Mouse (Mus musculus) forebrain, embryonic 16.5 days (tissue): ENCODE measurements around the gene Btbd8. TPM values are rescaled to one million over a fixed set of nuclear protein-coding genes. Genes with fewer than 3 reads are reported as not detected.

Experiments used
- ATAC-seq: fragments of 200-750 bp; cut with Nextera tagmentation; 2 replicates; pipeline ENCODE4 v1.8.0; 2017; ENCODE audit warnings: mild to moderate bottlenecking, moderate library complexity
- H3K27ac ChIP-seq: fragments of 300-500 bp; sonication (generic); 2 replicates; pipeline ENCODE4 v1.5.1; 2014; ENCODE audit warnings: low read length, control low read depth
- H3K27me3 ChIP-seq: fragments of 300-500 bp; sonication (generic); replicated peaks from 2 replicates; pipeline ENCODE4 v1.6.1; 2014; ENCODE audit warnings: low read length; ENCODE audit not compliant: control insufficient read depth, insufficient read depth
- H3K36me3 ChIP-seq: fragments of 300-500 bp; sonication (generic); 2 replicates; pipeline ENCODE4 v1.6.1; 2014; ENCODE audit not compliant: control insufficient read depth, insufficient read depth
- H3K4me1 ChIP-seq: fragments of 300-500 bp; sonication (generic); replicated peaks from 2 replicates; pipeline ENCODE4 v1.6.1; 2014; ENCODE audit warnings: low read length; ENCODE audit not compliant: control insufficient read depth, insufficient read depth
- H3K4me2 ChIP-seq: fragments of 300-500 bp; sonication (generic); 2 replicates; pipeline ENCODE4 v1.6.1; 2014; ENCODE audit warnings: mild to moderate bottlenecking, low read length, control low read depth
- H3K4me3 ChIP-seq: fragments of 300-500 bp; sonication (generic); replicated peaks from 2 replicates; pipeline ENCODE4 v1.5.1; 2014; ENCODE audit warnings: mild to moderate bottlenecking, low read length, control low read depth
- H3K9ac ChIP-seq: fragments of 300-500 bp; sonication (generic); replicated peaks from 2 replicates; pipeline ENCODE4 v1.6.1; 2014; ENCODE audit warnings: low read depth, low read length, control low read depth
- H3K9me3 ChIP-seq: fragments of 300-500 bp; sonication (generic); 2 replicates; pipeline ENCODE4 v1.6.1; 2016; ENCODE audit warnings: low read length; ENCODE audit not compliant: control insufficient read depth
- WGBS: fragments of 180-500 bp; shearing (Covaris S2); extraction: QIAGEN DNeasy Blood & Tissue Kit; methylation state at CpG from one replicate; pipeline ENCODE4 v1.1.7; 2014; 5-methylcytosine and 5-hydroxymethylcytosine counted together
- polyA plus RNA-seq: library from polyadenylated mRNA; unstranded; fragments of >200 nt; fragmentation: Nextera tagmentation; extraction: Ambion mirVana; gene quantifications from 2 replicates; pipeline ENCODE4 v1.2.1, GENCODE M21; 2015

Gene Btbd8
- polyA plus RNA-seq, 1 experiment from 2014 or later = 31.5 TPM

- no peak for ATAC-seq
- H3K27me3 ChIP-seq = no peaks in the 10 kb centered on the region
- H3K4me2 ChIP-seq = 0 out of 2 replicates have a peak overlapping the region, but pooled peaks have one; percentile 6
- no peaks in the 10 kb centered on the region for H3K9me3 ChIP-seq
- no peak overlapping the region for H3K9ac ChIP-seq
- H3K36me3 ChIP-seq = peaks cover 11% of the 10 kb centered on the region
- no peak overlapping the region for H3K4me3 ChIP-seq
- 36% methylated on average over 1 of the region's 1 CpGs for WGBS
- H3K4me1 ChIP-seq = peaks cover 34% of the 10 kb centered on the region
- peak overlapping the region; percentile 43 for H3K27ac ChIP-seq
Observed at GRCm38 (mm10) chr5:107500741-107501140, 62.9 kb downstream of the Btbd8 start.

DNA sequence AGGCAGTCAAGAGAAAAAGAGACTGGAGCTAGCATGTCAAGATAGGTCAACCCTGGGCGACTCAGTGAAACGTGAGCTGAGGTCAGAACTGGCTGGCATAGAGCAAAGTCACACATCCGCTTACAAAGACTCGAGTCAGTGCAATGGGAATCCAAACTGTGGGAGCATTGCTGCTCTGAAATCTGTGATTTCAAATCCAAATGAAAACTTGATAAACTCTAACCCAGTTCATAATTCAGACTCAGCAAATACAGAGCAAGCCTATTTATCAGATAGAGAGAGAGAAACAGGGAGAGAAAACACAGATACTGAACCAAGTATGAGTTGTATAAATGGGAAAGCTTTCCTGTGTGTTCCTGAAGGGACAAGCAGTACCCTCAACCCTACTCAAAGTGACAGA is 69.5 kb downstream of the Btbd8 start, which contains the start of gene Gm42669:
Gene Gm42669, plus strand, starts transcription at position 301 of the 400 bp plus-strand sequence.
- Histone ChIP-seq H3K27ac (no peak within 1 kb of the TSS), H3K4me1 (no peaks in the 10 kb centered on the region), H3K9me3 (no peaks in the 10 kb centered on the region), H3K36me3 (peaks cover 20% of the 10 kb centered on the region), H3K4me2 (no peak within 1 kb of the TSS), H3K27me3 (no peaks in the 10 kb centered on the region), H3K4me3 (no peak within 1 kb of the TSS), H3K9ac (no peak within 1 kb of the TSS)
- WGBS = 88% methylated on average over 4 of the region's 4 CpGs
- ATAC-seq = no peak

- H3K4me3 ChIP-seq = no peak overlapping the region
- no peak overlapping the region for H3K9ac ChIP-seq
- ATAC-seq = no peak
- WGBS = 90% methylated on average over 10 of the region's 10 CpGs
- H3K36me3 ChIP-seq = peaks cover 14% of the 10 kb centered on the region; the same call in 1 of the 2 replicates
- no peak overlapping the region for H3K27ac ChIP-seq
- no peaks in the 10 kb centered on the region for H3K27me3 ChIP-seq
- H3K4me2 ChIP-seq = no peak overlapping the region
- no peaks in the 10 kb centered on the region for H3K4me1 ChIP-seq
- no peaks in the 10 kb centered on the region for H3K9me3 ChIP-seq
Observed at GRCm38 (mm10) chr5:107510503-107510902, 72.7 kb downstream of the Btbd8 start.

GRCm38 (mm10) chr5:107511326-107511725 is 73.5 kb downstream of the Btbd8 start:
- Histone ChIP-seq H3K9ac (no peak overlapping the region), H3K4me3 (no peak overlapping the region), H3K4me2 (no peak overlapping the region), H3K9me3 (no peaks in the 10 kb centered on the region), H3K27me3 (no peaks in the 10 kb centered on the region), H3K36me3 (peaks cover 12% of the 10 kb centered on the region; the same call in 1 of the 2 replicates), H3K27ac (no peak overlapping the region), H3K4me1 (no peaks in the 10 kb centered on the region)
- no peak for ATAC-seq
- WGBS = 68% methylated on average over 2 of the region's 2 CpGs

DNA sequence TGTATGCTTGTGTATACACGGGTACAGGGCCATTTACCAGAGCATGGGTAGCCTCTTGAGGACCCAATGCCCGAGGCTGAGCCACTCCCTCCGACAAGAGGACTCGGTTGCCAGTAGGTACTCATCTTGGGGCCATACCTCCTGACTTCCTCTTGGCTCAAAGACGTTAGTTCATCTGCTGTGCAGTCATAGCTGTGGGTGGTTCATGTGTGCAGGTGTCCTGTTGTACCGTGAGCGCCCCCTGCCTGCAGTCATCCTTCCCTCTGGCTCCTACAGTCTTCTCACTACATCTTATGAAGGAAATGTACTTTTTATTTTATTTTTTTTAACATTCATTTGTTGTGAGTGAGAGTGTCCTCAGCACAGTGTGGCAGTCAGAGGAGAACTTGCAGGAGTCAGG is 75.8 kb downstream of the Btbd8 start:
- peak; percentile 58 for ATAC-seq
- no peaks in the 10 kb centered on the region for H3K4me1 ChIP-seq
- H3K36me3 ChIP-seq = peaks cover 4% of the 10 kb centered on the region; the same call in 1 of the 2 replicates
- no peak overlapping the region for H3K9ac ChIP-seq
- H3K9me3 ChIP-seq = no peaks in the 10 kb centered on the region
- H3K27me3 ChIP-seq = no peaks in the 10 kb centered on the region
- WGBS = 52% methylated on average over 7 of the region's 7 CpGs
- H3K4me2 ChIP-seq = no peak overlapping the region
- no peak overlapping the region for H3K27ac ChIP-seq
- H3K4me3 ChIP-seq = no peak overlapping the region

DNA sequence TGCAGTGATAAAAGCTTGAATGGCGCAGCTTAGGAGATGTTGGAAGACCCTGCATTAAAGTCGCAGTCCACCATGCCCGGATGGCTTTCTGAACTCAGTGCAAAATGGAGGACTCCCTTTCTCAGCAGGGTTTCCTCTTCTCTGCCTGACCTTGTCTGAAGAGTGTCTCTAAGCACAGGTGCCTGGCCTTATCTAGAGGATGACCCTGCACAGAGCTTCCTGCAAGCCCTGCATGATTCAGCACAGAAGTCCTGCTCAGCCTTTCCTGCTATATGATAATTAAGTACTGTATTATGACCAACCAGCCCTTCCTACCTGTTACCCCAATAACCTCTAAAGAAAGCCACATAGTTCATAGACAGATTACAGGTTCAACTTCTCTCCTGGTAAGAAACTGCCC is 77.7 kb downstream of the Btbd8 start:
- 98% methylated on average over 3 of the region's 3 CpGs for WGBS
- H3K9me3 ChIP-seq = no peaks in the 10 kb centered on the region
- no peak for ATAC-seq

GRCm38 (mm10) chr5:107516087-107516486 is 78.3 kb downstream of the Btbd8 start:
- no peak overlapping the region for H3K27ac ChIP-seq
- H3K9me3 ChIP-seq = no peaks in the 10 kb centered on the region
- H3K4me3 ChIP-seq = no peak overlapping the region
- no peak for ATAC-seq
- H3K27me3 ChIP-seq = no peaks in the 10 kb centered on the region
- no peak overlapping the region for H3K4me2 ChIP-seq
- 93% methylated on average over 1 of the region's 1 CpGs for WGBS
- H3K36me3 ChIP-seq = peaks cover 4% of the 10 kb centered on the region; the same call in 1 of the 2 replicates
- no peaks in the 10 kb centered on the region for H3K4me1 ChIP-seq
- no peak overlapping the region for H3K9ac ChIP-seq

More for the DNA sequence above, 77.7 kb downstream of the Btbd8 start:
- Histone ChIP-seq H3K4me1 (no peaks in the 10 kb centered on the region), H3K36me3 (peaks cover 4% of the 10 kb centered on the region; the same call in 1 of the 2 replicates), H3K4me2 (no peak overlapping the region), H3K9ac (no peak overlapping the region), H3K4me3 (no peak overlapping the region), H3K27ac (no peak overlapping the region), H3K27me3 (no peaks in the 10 kb centered on the region)

DNA sequence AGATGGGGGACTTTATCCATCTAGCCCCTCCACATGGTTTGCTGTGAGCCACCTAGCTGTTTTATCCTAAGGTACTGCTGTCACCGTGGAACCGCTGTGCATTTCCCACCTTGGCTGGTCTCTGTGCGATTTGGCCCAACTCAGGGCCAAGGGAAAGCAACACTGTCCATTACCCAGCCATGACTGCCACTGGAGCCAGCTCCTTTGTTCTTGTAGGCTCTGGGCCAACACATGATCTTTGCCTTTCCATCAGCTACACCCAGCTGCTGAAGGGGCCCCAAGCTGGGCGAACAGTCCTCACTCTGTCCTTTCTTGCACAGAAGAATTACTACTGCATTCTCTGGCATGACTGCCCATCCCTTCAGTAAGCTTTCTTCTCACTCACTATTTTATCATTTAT is 80.8 kb downstream of the Btbd8 start:
- WGBS = 78% methylated on average over 4 of the region's 4 CpGs
- no peak overlapping the region for H3K9ac ChIP-seq
- no peak overlapping the region for H3K4me2 ChIP-seq
- H3K4me3 ChIP-seq = no peak overlapping the region
- no peaks in the 10 kb centered on the region for H3K4me1 ChIP-seq
- H3K9me3 ChIP-seq = no peaks in the 10 kb centered on the region
- no peaks in the 10 kb centered on the region for H3K27me3 ChIP-seq
- no peak overlapping the region for H3K27ac ChIP-seq
- peak; percentile 40; the same call in 1 of the 2 replicates for ATAC-seq
- no peaks in the 10 kb centered on the region for H3K36me3 ChIP-seq

DNA sequence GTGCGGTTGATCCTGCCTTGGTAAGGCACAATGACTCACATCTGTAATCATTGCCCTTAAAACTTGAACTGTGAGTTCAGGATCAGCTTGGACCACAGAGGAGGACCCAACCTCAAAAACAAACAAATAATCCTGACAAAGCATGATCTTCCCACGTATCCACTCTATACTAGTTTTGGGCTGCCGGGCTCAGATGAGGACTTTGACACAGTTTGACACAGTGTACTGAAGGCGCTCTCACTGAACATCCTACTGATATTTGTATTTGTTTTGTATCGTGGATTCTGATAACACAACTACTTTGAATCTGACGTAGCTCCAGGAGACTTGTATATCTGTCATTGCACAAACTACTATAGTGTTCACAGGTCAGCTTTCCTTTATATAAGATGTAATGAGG is 83.6 kb downstream of the Btbd8 start:
- Histone ChIP-seq H3K9ac (no peak overlapping the region), H3K4me1 (no peaks in the 10 kb centered on the region), H3K27ac (no peak overlapping the region), H3K36me3 (no peaks in the 10 kb centered on the region), H3K4me3 (no peak overlapping the region), H3K27me3 (no peaks in the 10 kb centered on the region), H3K9me3 (no peaks in the 10 kb centered on the region), H3K4me2 (no peak overlapping the region)
- ATAC-seq = no peak
- WGBS = 91% methylated on average over 6 of the region's 6 CpGs

DNA sequence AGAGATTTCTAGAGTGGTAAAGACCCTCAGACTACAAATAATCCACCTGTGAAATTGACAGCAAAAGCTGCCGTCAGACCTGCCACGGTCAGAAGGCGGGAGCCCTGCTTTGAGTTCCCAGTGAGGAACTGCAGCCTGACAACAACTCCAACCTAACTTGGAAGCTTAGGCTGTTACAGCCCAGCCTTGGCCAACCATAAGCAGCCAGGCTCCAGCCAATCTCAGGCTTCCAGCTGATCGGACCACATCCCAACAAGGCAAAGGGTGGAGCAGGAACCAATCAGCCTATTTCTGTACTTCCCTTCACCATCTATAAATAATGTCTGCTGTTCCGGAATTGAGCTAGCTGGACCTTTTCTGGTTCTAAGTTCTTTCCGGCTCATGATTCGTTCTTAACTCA is 84.1 kb downstream of the Btbd8 start:
- ATAC-seq = no peak
- Histone ChIP-seq H3K4me3 (no peak overlapping the region), H3K36me3 (no peaks in the 10 kb centered on the region), H3K27ac (no peak overlapping the region), H3K9ac (no peak overlapping the region), H3K27me3 (no peaks in the 10 kb centered on the region), H3K4me1 (no peaks in the 10 kb centered on the region), H3K9me3 (no peaks in the 10 kb centered on the region), H3K4me2 (no peak overlapping the region)
- WGBS = 77% methylated on average over 7 of the region's 7 CpGs
